Mouse (Mus musculus) heart, postnatal 4 days (tissue): ENCODE measurements at regions not wholly inside any gene's neighbourhood (a gene's known extent, or its start where the extent isn't known, plus 50 kb on each side); places are given as distances from the start of the nearest gene placed in this dataset.
"Not testable (repeated sequence)": the region's sequence is repeated elsewhere in the genome, so short reads cannot be mapped to it uniquely, and the experiment has no call there.

Experiments used
- DNase-seq: peaks from one replicate; pipeline ENCODE4 v3.0.0; 2021

DNA sequence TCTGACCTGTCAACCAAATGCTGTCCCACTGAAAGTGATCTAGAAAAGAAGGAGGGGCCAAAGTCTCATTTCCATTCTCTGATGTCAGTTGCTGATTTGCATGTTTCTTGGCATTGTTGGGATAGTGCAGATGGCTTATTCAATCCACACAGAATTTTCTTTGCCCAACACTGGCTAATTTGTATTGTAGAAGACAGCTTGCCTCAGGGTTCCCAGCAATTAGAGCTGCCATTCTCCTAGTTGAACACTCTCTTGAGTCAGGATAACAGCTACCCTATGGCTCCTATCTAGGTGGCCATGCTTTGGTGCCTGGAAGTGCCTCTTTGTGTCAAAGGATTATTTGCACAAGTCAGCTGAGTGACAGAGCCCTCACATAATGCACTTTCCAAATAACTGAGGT is 569.0 kb downstream of the Lrriq3 start:
- DNase-seq: no peak

- DNase-seq: no peak
Observed at GRCm38 (mm10) chr3:155672558-155672957, 579.3 kb downstream of the Lrriq3 start.

GRCm38 (mm10) chr3:155680200-155680599 is 587.0 kb downstream of the Lrriq3 start:
- no peak for DNase-seq

- no peak for DNase-seq
Observed at GRCm38 (mm10) chr3:155682921-155683813, 589.9 kb downstream of the Lrriq3 start.

- DNase-seq: no peak
Observed at GRCm38 (mm10) chr3:155688358-155688757, 595.1 kb downstream of the Lrriq3 start.

GRCm38 (mm10) chr3:155723011-155723510 is 629.8 kb downstream of the Lrriq3 start:
- DNase-seq: no peak

- DNase-seq: no peak
Observed at GRCm38 (mm10) chr3:155742421-155742820, 649.2 kb downstream of the Lrriq3 start.

DNA sequence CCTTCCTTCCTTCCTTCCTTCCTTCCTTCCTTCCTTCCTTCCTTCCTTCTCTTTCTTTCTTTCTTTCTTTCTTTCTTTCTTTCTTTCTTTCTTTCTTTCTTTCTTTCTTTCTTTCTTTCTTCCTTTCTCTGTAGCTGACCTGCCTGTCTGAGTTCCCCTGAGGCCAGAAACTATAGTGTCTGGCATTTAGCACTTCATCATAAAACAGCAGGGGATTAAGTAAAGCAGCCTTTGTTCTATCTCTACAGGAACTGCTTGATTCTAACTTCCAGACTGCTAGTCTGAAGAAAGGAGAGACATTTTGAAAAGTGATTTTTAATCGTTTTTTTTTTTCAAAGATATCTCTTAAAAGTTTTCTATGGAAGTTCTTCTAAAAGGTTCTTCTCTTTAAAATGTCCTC is 653.4 kb downstream of the Lrriq3 start:
- not testable (repeated sequence) for DNase-seq

DNA sequence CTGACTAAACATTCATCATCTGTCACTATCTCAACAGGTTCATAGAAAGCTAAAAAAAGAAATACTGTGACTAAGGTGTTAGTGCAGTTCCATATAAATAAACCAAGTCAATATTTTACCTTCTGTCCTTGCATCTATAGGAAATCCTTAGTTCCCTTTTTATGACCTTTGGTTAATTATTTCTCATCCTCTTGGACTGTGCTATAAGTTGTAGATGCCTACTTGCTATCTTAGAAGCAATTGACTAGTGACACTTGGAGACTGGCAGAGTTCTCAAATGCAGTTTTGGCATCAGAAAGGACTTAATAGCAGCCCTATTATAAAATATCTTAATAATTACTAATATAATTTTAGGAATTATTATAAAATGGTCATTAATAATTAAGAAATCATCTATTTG is 654.3 kb downstream of the Lrriq3 start:
- DNase-seq: no peak

DNA sequence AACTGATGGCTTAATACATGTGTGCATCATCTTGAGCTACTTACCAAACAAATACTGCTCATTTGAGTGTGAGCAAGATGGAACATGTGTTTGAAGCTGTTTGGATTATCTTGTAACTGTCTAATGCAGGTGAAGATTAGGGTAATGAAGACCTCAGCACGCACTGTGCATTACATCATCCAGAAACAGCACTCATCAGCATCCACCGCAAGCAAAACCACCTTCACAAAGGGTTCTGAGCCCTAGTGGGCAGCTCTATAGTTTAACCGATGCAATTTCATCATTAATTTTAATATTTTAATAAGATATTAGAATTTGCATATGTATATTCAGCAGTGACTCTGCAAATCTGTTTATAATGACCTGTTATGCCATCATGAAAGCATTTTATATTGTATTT is 664.1 kb downstream of the Lrriq3 start:
- DNase-seq: no peak

DNA sequence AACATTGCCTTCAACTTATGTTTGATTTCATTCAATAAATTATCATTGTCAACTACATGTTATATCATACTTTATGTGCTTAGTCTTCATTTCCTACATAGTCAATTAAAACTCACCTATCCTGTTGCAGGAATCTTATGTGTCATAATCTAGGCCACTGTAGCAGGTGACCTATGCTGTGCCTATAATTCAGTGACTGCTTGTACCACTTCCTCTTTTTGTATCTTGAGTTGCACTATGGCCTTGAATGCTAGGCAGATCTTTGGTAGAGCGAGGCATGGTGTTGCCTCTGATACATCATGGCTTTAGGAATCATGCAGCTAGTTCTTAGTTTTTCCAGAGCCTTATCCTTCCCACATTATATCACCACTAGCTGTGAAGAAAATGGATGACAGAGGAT is 682.8 kb downstream of the Lrriq3 start:
- no peak for DNase-seq

- DNase-seq: no peak
Observed at GRCm38 (mm10) chr3:155777025-155777424, 683.8 kb downstream of the Lrriq3 start.

DNA sequence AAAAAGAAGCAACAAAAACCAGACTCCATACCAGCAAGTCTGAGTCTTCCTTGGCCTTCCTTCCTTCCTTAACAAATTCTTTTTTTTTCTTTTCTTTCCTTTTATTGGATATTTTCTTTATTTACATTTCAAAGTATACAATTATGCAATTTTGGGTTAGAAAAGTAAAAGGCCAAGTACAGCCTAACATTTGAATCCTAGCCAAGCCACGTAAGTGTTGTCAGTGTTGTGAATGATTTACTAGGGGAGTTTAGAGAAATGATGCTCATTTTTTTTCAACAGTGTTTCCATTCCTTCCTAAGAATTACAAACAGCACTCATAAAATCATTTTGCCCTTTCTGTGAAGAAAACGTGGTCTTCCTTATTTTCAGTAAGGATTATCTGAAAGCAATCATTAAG is 722.5 kb downstream of the Lrriq3 start:
- DNase-seq: no peak

- no peak for DNase-seq
Observed at GRCm38 (mm10) chr3:155824863-155825262, 731.6 kb downstream of the Lrriq3 start.

DNA sequence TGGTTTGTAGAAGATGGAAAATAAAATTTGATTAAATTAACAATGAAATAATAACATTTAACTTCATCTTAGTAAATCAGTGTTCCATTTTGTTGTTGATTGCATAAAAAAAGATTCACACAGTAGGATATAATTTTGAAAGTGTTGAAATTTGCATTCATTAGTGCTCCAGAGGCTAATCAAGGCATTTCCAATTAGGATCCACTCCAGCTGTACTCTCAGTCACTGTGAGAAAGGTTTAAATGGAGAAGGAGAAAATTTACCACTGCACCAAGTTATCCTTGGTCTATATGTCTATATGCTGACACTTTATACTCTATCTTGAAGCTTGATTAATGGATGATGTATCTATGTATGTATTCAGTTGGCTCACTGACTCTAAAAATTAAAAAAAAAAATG is 695.3 kb upstream of the Negr1 start:
- no peak for DNase-seq

GRCm38 (mm10) chr3:155875696-155876095 is 685.9 kb upstream of the Negr1 start:
- no peak for DNase-seq

DNA sequence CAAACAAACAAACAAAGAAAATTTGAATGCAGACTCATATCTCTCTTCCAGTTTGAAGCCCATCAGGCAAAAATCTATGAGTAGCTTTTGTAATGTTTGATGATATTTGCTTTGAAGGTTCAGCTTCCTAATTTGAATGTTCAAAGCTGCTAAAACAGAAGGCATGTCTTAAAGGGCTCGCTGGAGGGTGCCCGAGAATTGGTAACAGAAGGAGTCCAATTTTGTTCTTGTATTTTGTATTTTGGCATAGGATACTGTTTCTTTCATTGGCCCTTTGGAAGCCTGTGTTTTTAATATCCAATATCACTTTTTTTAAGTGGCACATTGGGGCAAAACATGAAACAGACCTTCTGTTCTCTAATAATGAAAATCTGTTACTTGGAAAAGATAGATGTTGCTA is 683.2 kb upstream of the Negr1 start:
- DNase-seq: no peak

GRCm38 (mm10) chr3:155880722-155881121 is 680.9 kb upstream of the Negr1 start:
- DNase-seq: no peak

- no peak for DNase-seq
Observed at GRCm38 (mm10) chr3:155915981-155916380, 645.6 kb upstream of the Negr1 start.

DNA sequence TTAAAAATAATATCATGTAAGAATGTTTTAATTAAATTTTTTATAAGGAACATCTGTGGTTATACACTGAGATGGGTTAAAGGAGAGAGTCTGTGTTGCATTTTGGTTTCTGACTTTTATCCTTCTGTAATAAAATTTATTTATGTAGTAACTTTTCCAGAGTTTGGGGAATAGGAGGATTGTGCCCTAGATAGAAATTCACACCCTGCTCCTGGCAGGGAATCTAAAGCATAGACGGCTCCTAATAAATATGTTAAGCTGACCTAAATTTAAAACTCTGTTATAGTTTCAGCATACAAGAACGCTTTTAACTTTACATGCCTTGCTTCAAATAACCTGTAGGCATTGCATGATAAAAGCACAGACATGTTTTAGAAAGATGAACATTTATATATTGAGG is 618.7 kb upstream of the Negr1 start:
- DNase-seq: no peak

GRCm38 (mm10) chr3:155944042-155944735 is 617.4 kb upstream of the Negr1 start:
- DNase-seq: no peak

DNA sequence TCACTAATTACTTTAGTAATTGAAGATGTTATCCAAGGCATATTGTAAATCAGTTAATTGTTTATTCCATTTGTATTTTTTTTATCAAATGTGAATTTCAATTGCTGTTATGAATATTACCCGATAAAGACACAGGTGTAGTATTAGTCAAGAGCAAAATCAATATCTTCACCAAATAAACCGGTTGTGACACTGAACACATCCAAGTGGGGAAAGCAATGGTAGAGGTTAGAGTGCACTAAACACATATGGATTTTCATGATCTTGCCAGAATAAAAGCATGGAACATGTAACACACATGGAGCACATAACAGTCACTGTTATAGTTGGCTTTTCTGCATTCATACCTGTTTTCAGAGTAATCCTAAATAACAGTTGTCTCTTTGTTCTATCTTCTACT is 616.4 kb upstream of the Negr1 start:
- no peak for DNase-seq

DNA sequence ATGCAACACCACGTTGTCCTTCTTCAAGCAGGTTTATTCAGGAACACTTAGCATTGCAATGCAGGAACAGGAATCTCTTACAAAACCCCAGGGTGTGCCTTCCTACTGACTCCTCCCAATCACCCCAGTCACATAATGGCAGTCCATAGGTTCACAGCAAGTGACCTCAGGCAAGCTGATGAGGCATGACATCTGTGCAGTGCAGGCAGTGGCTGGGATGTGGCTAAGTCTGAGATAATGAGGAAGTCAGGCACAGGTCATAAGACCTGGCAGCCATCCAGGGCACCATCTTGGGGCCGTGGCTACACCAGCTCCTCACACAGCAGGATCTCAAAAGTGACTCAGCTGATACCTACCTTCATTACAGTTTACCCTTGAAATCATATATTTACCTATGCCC is 599.1 kb upstream of the Negr1 start:
- DNase-seq: not testable (repeated sequence)

- no peak for DNase-seq
Observed at GRCm38 (mm10) chr3:155979636-155980035, 582.0 kb upstream of the Negr1 start.
